Mouse (Mus musculus): ENCODE results near the gene Emc3.

DNA sequence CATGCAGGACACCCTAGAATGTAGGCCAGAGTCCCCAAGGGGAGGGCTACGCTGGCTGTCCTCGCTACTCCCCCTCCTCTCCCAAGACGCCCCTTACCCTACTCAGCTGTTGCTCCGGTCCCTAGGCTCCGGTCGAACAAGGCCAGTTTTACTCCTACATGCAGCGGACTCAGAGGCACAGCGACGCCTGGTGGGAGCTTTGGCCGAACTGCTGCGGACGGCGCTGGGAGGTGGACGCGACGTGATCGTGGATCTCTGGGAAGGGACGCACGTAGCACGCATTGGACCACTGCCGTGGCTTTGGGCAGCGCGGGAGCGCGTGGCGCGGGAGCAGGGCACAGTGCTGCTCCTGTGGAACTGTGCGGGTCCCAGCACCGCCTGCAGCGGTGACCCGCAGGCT, 62.0 kb downstream of the Emc3 start:
- TF ChIP-seq POLR2A (IDR thresholded peaks at IDR 0.05; ENCODE audit: insufficient read depth, low read depth, low read length) (no peak), CTCF (IDR thresholded peaks at IDR 0.05; ENCODE audit: insufficient read depth, low read depth, low read length) (peak; percentile 64; the same call in 1 of the 2 replicates)

Data from olfactory bulb, adult 2 months (tissue).